Mouse (Mus musculus) layer of hippocampus, adult 2 months (tissue): Measurements from ENCODE around the gene Plekhb1. TPM values are rescaled to one million over a fixed set of nuclear protein-coding genes. Genes with fewer than 3 reads are reported as not detected.

Experiments
- DNase-seq, 2 experiments: peaks; one replicate each; pipeline ENCODE4 v3.0.0; 2022; ENCODE audit warnings: low spot score in 2 of 2
- H3K27ac ChIP-seq: fragments of 200-600 bp; 2 replicates; pipeline ENCODE4 v1.8.1; 2022
- H3K4me3 ChIP-seq: fragments of 200-600 bp; 2 replicates; pipeline ENCODE4 v1.8.1; 2022; ENCODE audit warnings: mild to moderate bottlenecking
- CTCF ChIP-seq: fragments of 200-600 bp; conservative IDR thresholded peaks from 2 replicates; pipeline ENCODE4 v1.8.1; 2022; ENCODE audit warnings: antibody characterized with exemption, mild to moderate bottlenecking, moderate library complexity
- total RNA-seq, 2 experiments: library from RNA; stranded (reverse); gene quantifications; 2 replicates each; pipeline ENCODE4 v1.2.3; 2021

Gene Plekhb1
- total RNA-seq, 2 experiments from 2014 or later, result 199 to 203 TPM

- Histone ChIP-seq H3K4me3 (no peak overlapping the region), H3K27ac (no peak overlapping the region; the same call in 1 of the 2 replicates)
- TF ChIP-seq CTCF, result no peak
- DNase-seq, result no peak
Observed at GRCm38 (mm10) chr7:100651011-100651410, 11.2 kb downstream of the Plekhb1 start.

GRCm38 (mm10) chr7:100650421-100650820, 11.8 kb downstream of the Plekhb1 start:
- no peak overlapping the region for H3K4me3 ChIP-seq
- no peak for TF ChIP-seq CTCF
- H3K27ac ChIP-seq, result no peak overlapping the region; the same call in 1 of the 2 replicates
- no peak for DNase-seq

- Histone ChIP-seq H3K27ac (no peak overlapping the region), H3K4me3 (no peak overlapping the region)
- TF ChIP-seq CTCF, result no peak
- DNase-seq, result no peak
Observed at GRCm38 (mm10) chr7:100649826-100650225, 12.4 kb downstream of the Plekhb1 start.

GRCm38 (mm10) chr7:100649095-100649494, 13.1 kb downstream of the Plekhb1 start:
- H3K4me3 ChIP-seq, result no peak overlapping the region
- no peak for DNase-seq
- H3K27ac ChIP-seq, result no peak overlapping the region
- TF ChIP-seq CTCF, result no peak

GRCm38 (mm10) chr7:100645147-100645546, 17.1 kb downstream of the Plekhb1 start:
- TF ChIP-seq CTCF, result peak; percentile 95
- Histone ChIP-seq H3K27ac (0 out of 2 replicates have a peak overlapping the region, but pooled peaks have one; percentile 37), H3K4me3 (no peak overlapping the region)
- peak; percentile 66 to 77 for DNase-seq

GRCm38 (mm10) chr7:100642413-100642812, 19.8 kb downstream of the Plekhb1 start:
- Histone ChIP-seq H3K4me3 (no peak overlapping the region), H3K27ac (peak overlapping the region; percentile 37; the same call in 1 of the 2 replicates)
- no peak for DNase-seq
- TF ChIP-seq CTCF, result no peak

GRCm38 (mm10) chr7:100637657-100638056, 24.6 kb downstream of the Plekhb1 start:
- no peak for DNase-seq
- H3K27ac ChIP-seq, result no peak overlapping the region
- no peak overlapping the region for H3K4me3 ChIP-seq
- TF ChIP-seq CTCF, result peak; percentile 78

GRCm38 (mm10) chr7:100624538-100624937, 37.7 kb downstream of the Plekhb1 start:
- H3K4me3 ChIP-seq, result no peak overlapping the region
- no peak overlapping the region for H3K27ac ChIP-seq
- no peak for TF ChIP-seq CTCF
- DNase-seq, result no peak

GRCm38 (mm10) chr7:100622277-100622676, 39.9 kb downstream of the Plekhb1 start:
- Histone ChIP-seq H3K4me3 (no peak overlapping the region), H3K27ac (no peak overlapping the region)
- TF ChIP-seq CTCF, result peak; percentile 64
- DNase-seq, result no peak

- no peak overlapping the region for H3K27ac ChIP-seq
- no peak for DNase-seq
- H3K4me3 ChIP-seq, result no peak overlapping the region
- no peak for TF ChIP-seq CTCF
Observed at GRCm38 (mm10) chr7:100616121-100616857, 45.9 kb downstream of the Plekhb1 start.

- no peak for TF ChIP-seq CTCF
- no peak for DNase-seq
- Histone ChIP-seq H3K4me3 (peak overlapping the region; percentile 79), H3K27ac (peak overlapping the region; percentile 99)
Observed at GRCm38 (mm10) chr7:100608910-100609309, 53.3 kb downstream of the Plekhb1 start.

GRCm38 (mm10) chr7:100608130-100608741, 54.0 kb downstream of the Plekhb1 start, which contains the start of gene Mrpl48:
Gene Mrpl48, minus strand, starts transcription at chr7:100608301.
- TF ChIP-seq CTCF, result no peak
- Histone ChIP-seq H3K4me3 (peak within 1 kb of the TSS; percentile 79), H3K27ac (peak within 1 kb of the TSS; percentile 99)
- peak; percentile 56 to 69 for DNase-seq
